Mouse (Mus musculus) limb, embryonic 14.5 days (tissue): ENCODE data around the gene Ldhc. TPM values are rescaled to one million over a fixed set of nuclear protein-coding genes. Genes with fewer than 3 reads are reported as not detected.
A peak's percentile ranks its signal among the peaks of the same experiment; 100 is the strongest.

Source experiments
- ATAC-seq: fragments of 200-750 bp; cut with Nextera tagmentation; 2 replicates; pipeline ENCODE4 v1.8.0; 2017; ENCODE audit warnings: low read depth, moderate number of reproducible peaks, moderate TSS enrichment; ENCODE audit not compliant: low FRiP score
- DNase-seq: peaks from one replicate; pipeline ENCODE4 v3.0.0-alpha.2; 2015; ENCODE audit warnings: low spot score
- H3K27ac ChIP-seq: fragments of 300-500 bp; sonication (generic); replicated peaks from 2 replicates; pipeline ENCODE4 v1.5.1; 2014; ENCODE audit warnings: low read depth, mild to moderate bottlenecking, low read length, moderate library complexity, mixed read lengths
- H3K27me3 ChIP-seq: fragments of 300-500 bp; sonication (generic); 2 replicates; pipeline ENCODE4 v1.6.1; 2014; ENCODE audit warnings: low read length, mixed read lengths; ENCODE audit not compliant: control insufficient read depth, insufficient read depth
- H3K36me3 ChIP-seq: fragments of 300-500 bp; sonication (generic); 2 replicates; pipeline ENCODE4 v1.6.1; 2014; ENCODE audit warnings: mild to moderate bottlenecking, low read length, moderate library complexity, mixed read lengths; ENCODE audit not compliant: control insufficient read depth, insufficient read depth
- H3K4me1 ChIP-seq: fragments of 300-500 bp; sonication (generic); 2 replicates; pipeline ENCODE4 v1.6.1; 2014; ENCODE audit warnings: antibody characterized with exemption, low read length, mixed read lengths; ENCODE audit not compliant: control insufficient read depth, insufficient read depth
- H3K4me2 ChIP-seq: fragments of 300-500 bp; sonication (generic); replicated peaks from 2 replicates; pipeline ENCODE4 v1.6.1; 2014; ENCODE audit warnings: low read depth, mild to moderate bottlenecking, low read length, moderate library complexity; ENCODE audit not compliant: severe bottlenecking
- H3K4me3 ChIP-seq: fragments of 300-500 bp; sonication (generic); replicated peaks from 2 replicates; pipeline ENCODE4 v1.5.1; 2014; ENCODE audit warnings: low read length
- H3K9ac ChIP-seq: fragments of 300-500 bp; sonication (generic); 2 replicates; pipeline ENCODE4 v1.6.1; 2014; ENCODE audit warnings: mild to moderate bottlenecking, low read depth, low read length, moderate library complexity; ENCODE audit not compliant: severe bottlenecking
- H3K9me3 ChIP-seq: fragments of 300-500 bp; sonication (generic); 2 replicates; pipeline ENCODE4 v1.6.1; 2016; ENCODE audit warnings: low read length; ENCODE audit not compliant: control insufficient read depth
- POLR2A ChIP-seq: fragments of 200-500 bp; IDR thresholded peaks from 2 replicates; pipeline ENCODE4 v1.8.0; 2012; ENCODE audit warnings: inconsistent platforms, mild to moderate bottlenecking, moderate library complexity, borderline replicate concordance; ENCODE audit not compliant: insufficient read depth, insufficient read length; ENCODE audit errors: extremely low read depth
- WGBS: fragments of 180-500 bp; shearing (Covaris S2); extraction: QIAGEN DNeasy Blood & Tissue Kit; methylation state at CpG from one replicate; pipeline ENCODE4 v1.1.7; 2014; 5-methylcytosine and 5-hydroxymethylcytosine counted together
- polyA plus RNA-seq, 2 experiments: library from polyadenylated mRNA; depleted of rRNA in 1 of 2; stranded (reverse) in 1 of 2; unstranded in 1 of 2; fragments of >200 nt; fragmentation: Nextera tagmentation in 1 of 2; extraction: Ambion mirVana in 1 of 2; gene quantifications; 2 replicates each; pipeline versions ENCODE4 v1.2.1 to v1.2.3; 2012 to 2014

Gene Ldhc
- polyA plus RNA-seq, 2 experiments, result not detected

DNA sequence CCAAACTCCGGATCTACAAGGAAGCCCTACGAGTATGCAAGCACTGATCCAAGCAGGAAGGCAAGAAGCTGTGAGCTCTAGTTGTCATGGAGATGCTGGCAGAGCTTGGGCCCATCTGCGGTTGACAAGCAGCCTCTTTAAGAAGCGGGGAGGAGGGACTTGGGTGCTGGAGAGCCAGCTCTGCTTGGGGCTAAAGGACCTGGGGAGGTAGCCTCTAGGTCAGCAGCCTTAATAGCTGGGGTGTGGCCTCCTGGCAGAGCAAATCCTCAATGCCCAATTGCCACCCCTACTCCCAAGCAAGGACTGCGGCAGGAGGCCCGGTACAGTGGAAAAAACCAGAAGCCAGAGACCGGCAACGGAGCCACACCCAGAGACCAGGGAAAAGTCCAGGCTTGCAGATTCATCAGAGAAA is 22.1 kb upstream of the Ldhc start:
- no peaks in the 10 kb centered on the region for H3K27me3 ChIP-seq
- peaks cover 23% of the 10 kb centered on the region for H3K4me1 ChIP-seq
- peak overlapping the region; percentile 62 for H3K27ac ChIP-seq
- H3K36me3 ChIP-seq, result no peaks in the 10 kb centered on the region
- H3K9me3 ChIP-seq, result no peaks in the 10 kb centered on the region
- TF ChIP-seq POLR2A, result no peak
- ATAC-seq (peak; percentile 75), DNase-seq (peak; percentile 79)
- no peak overlapping the region for H3K4me3 ChIP-seq
- WGBS, result 5% methylated on average over 8 of the region's 8 CpGs
- H3K9ac ChIP-seq, result 0 out of 2 replicates have a peak overlapping the region, but pooled peaks have one; percentile 13
- H3K4me2 ChIP-seq, result peak overlapping the region; percentile 31

DNA sequence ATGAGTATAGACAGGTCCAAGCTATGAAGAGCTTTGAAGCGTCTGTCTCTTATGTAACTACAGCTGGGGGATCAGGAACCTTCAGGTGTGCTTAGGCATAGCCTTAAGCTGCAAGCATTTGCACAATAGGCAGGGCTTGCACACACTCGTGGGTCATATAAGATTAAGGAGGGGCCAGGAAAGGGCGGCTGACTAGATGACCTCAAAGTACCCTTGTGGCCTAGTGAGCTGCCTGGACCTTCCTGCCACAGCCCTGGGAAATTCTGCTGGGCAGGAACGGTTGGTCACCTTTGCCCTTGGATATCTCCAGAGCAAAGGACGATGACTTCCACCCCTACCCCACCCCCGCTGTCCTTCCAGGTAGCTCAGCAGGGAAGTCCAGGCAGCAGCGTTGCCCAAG is 21.6 kb upstream of the Ldhc start:
- H3K27me3 ChIP-seq, result no peaks in the 10 kb centered on the region
- H3K9ac ChIP-seq, result no peak overlapping the region
- no peaks in the 10 kb centered on the region for H3K36me3 ChIP-seq
- no peak overlapping the region for H3K4me3 ChIP-seq
- DNase-seq (no peak), ATAC-seq (no peak; the same call in 1 of the 2 replicates)
- WGBS, result 39% methylated on average over 7 of the region's 7 CpGs
- H3K9me3 ChIP-seq, result no peaks in the 10 kb centered on the region
- H3K4me2 ChIP-seq, result peak overlapping the region; percentile 31; the same call in 1 of the 2 replicates
- TF ChIP-seq POLR2A, result no peak
- peaks cover 23% of the 10 kb centered on the region for H3K4me1 ChIP-seq
- H3K27ac ChIP-seq, result peak overlapping the region; percentile 62

DNA sequence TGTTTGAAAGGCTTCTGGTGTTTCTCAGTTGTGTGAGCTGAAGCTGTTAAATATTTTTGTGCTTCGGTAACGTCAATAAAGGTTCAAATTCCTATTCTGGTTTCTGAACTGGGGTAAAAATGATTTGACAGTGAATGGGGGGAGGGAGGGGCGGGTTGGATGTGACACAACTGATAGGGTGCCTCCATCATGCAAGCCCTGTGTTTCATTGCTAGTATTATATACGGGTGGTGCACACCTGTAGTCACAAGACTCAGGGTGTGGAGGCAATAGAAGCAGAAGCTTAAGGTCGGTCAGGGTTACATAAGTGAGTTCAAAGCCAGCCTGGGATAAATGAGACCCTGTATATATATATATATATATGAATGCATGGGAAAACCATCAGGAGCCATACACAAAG is 21.1 kb upstream of the Ldhc start:
- WGBS, result 69% methylated on average over 5 of the region's 5 CpGs
- H3K27ac ChIP-seq, result 0 out of 2 replicates have a peak overlapping the region, but pooled peaks have one; percentile 62
- H3K9ac ChIP-seq, result no peak overlapping the region
- DNase-seq, result no peak
- H3K4me3 ChIP-seq, result no peak overlapping the region
- ATAC-seq, result no peak
- H3K4me2 ChIP-seq, result no peak overlapping the region
- no peaks in the 10 kb centered on the region for H3K9me3 ChIP-seq
- H3K36me3 ChIP-seq, result no peaks in the 10 kb centered on the region
- peaks cover 27% of the 10 kb centered on the region for H3K4me1 ChIP-seq
- H3K27me3 ChIP-seq, result no peaks in the 10 kb centered on the region
- TF ChIP-seq POLR2A, result no peak

DNA sequence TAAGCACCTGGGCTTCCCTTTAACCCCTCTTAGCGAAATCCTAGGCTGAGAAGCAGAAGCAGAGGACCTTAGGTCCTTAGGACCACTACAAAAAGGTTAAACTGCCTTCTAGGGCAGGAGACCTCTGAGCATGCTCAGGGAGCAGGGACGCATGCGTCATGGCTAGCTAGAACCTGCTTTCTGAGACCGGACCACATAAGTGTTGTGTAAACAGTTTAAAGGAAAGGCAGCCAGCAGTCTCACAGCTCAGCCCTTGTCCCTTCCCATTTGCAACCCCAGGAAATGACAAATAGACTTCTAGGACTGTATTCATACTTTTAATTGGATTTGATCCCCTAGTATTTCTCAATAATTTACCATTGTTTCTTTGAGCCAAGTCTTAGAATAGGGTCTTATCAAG is 20.7 kb upstream of the Ldhc start:
- Histone ChIP-seq H3K27ac (no peak overlapping the region), H3K36me3 (no peaks in the 10 kb centered on the region), H3K4me1 (peaks cover 30% of the 10 kb centered on the region), H3K27me3 (no peaks in the 10 kb centered on the region), H3K9ac (no peak overlapping the region), H3K9me3 (no peaks in the 10 kb centered on the region), H3K4me2 (no peak overlapping the region), H3K4me3 (no peak overlapping the region)
- WGBS, result 50% methylated on average over 4 of the region's 4 CpGs
- no peak for ATAC-seq
- no peak for TF ChIP-seq POLR2A
- no peak for DNase-seq

DNA sequence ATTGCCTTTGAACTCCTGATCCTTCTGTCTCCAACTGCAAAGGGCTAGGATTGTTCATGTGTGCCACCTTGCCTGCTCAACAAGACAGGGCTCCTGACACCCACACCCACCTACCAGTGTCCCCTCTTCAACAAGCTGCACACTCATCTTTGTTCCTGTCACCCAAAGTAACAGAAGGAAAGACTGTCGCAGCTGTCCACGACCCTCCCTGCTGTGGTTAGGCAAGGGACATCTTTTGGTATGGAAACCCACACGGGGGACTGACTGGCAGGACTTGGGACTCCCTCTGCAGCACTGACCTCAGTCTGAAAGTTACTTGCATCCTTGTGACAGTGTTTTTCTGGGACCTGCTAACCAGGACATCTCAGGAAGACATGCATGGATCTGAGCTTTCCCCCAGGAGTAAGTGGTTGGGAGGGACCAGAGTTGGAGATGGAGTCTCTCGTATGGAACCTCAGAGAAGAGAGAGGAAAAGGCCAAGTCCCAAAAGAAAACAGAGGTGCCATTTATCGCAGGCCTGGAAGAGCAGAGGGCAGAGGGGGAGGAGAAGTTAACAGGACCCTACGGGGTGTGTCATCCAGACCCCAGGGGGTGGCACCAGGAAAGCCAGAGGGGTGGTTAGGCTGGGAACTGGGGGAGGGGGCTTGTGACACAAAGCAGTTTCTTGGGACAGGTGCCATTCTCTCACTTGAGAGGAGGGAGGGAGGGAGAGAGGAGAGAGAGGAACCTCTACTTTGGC is 20.0 kb upstream of the Ldhc start, which contains the start of gene Ldha:
Ldha (plus strand) TSS at position 689 of the 739 bp plus-strand sequence.
- no peak for ATAC-seq
- Histone ChIP-seq H3K36me3 (no peaks in the 10 kb centered on the region), H3K9ac (no peak within 1 kb of the TSS), H3K9me3 (no peaks in the 10 kb centered on the region), H3K27ac (no peak within 1 kb of the TSS), H3K4me3 (no peak within 1 kb of the TSS), H3K4me1 (peaks cover 30% of the 10 kb centered on the region), H3K27me3 (no peaks in the 10 kb centered on the region), H3K4me2 (no peak within 1 kb of the TSS)
- no peak for TF ChIP-seq POLR2A
- no peak for DNase-seq
- WGBS, result 23% methylated on average over 6 of the region's 6 CpGs
